In genomic region chr4:139852219-139853035, GRCm38 (mm10) we compare ENCODE assay signal across 10 mouse cellular contexts. TPM values are rescaled to one million over a fixed set of nuclear protein-coding genes. Genes with fewer than 3 reads are reported as not detected.
DNase-seq lines count a peak whose midpoint lies in the region; ATAC-seq and TF ChIP-seq lines count a peak whose summit lies in the region.
"Had no signal": no experiment of that assay in that cellular context is flagged by ENCODE, and none has a peak within 500 bp of the region (broad histone marks: within the 10 kb centered on the region; RNA-seq: fewer than 3 reads in every experiment).

No protein-coding gene starts in this region.

- H3K27me3 ChIP-seq in forebrain, embryonic 15.5 days, result peaks cover 72% of the 10 kb centered on the region
- peaks cover 90% of the 10 kb centered on the region for H3K27me3 ChIP-seq in forebrain, embryonic 13.5 days
- peaks cover 36% of the 10 kb centered on the region for H3K27me3 ChIP-seq in lung, postnatal 0 days (replicated peaks; ENCODE audit: insufficient read depth, low read length)
- peaks cover 97% of the 10 kb centered on the region for H3K27me3 ChIP-seq in midbrain, embryonic 10.5 days (ENCODE audit: low read depth, poor library complexity, severe bottlenecking)

- no peak overlapping the region for H3K9ac ChIP-seq in forebrain, embryonic 15.5 days (replicated peaks)
- no peak overlapping the region for H3K9ac ChIP-seq in forebrain, embryonic 13.5 days
- H3K9ac ChIP-seq in lung, postnatal 0 days (replicated peaks; ENCODE audit: low read depth), result no peak overlapping the region

- no peak overlapping the region for H3K4me3 ChIP-seq in forebrain, embryonic 15.5 days
- no peak overlapping the region for H3K4me3 ChIP-seq in forebrain, embryonic 13.5 days
- H3K4me3 ChIP-seq in lung, postnatal 0 days (ENCODE audit: low read depth, low read length), result no peak overlapping the region
- peak overlapping the region; percentile 30 for H3K4me3 ChIP-seq in midbrain, embryonic 10.5 days

- H3K27ac ChIP-seq in forebrain, embryonic 15.5 days (replicated peaks), result no peak overlapping the region
- no peak overlapping the region for H3K27ac ChIP-seq in forebrain, embryonic 13.5 days
- no peak overlapping the region for H3K27ac ChIP-seq in lung, postnatal 0 days (ENCODE audit: low read length)
- 0 out of 2 replicates have a peak overlapping the region, but pooled peaks have one; percentile 14 for H3K27ac ChIP-seq in midbrain, embryonic 10.5 days (replicated peaks)

- H3K9me3 ChIP-seq in forebrain, embryonic 15.5 days, result no peaks in the 10 kb centered on the region
- no peaks in the 10 kb centered on the region for H3K9me3 ChIP-seq in forebrain, embryonic 13.5 days (replicated peaks)
- no peaks in the 10 kb centered on the region for H3K9me3 ChIP-seq in lung, postnatal 0 days (ENCODE audit: low read length)
- no peaks in the 10 kb centered on the region for H3K9me3 ChIP-seq in midbrain, embryonic 10.5 days (replicated peaks)

- WGBS in forebrain, embryonic 15.5 days, result 1% methylated on average over 25 of the region's 25 CpGs
- 2% methylated on average over 25 of the region's 25 CpGs for WGBS in forebrain, embryonic 13.5 days
- WGBS in lung, postnatal 0 days, result 3% methylated on average over 25 of the region's 25 CpGs
- 4% methylated on average over 25 of the region's 25 CpGs for WGBS in midbrain, embryonic 10.5 days

- DNase-seq in lung, postnatal 0 days (ENCODE audit: low spot score), result no peak
- no peak for DNase-seq in lung, postnatal 4 days
- peak; percentile 32 for DNase-seq in midbrain, embryonic 10.5 days (ENCODE audit: low spot score)
- peak; percentile 47 for DNase-seq in thymus, postnatal 4 days
- DNase-seq in spleen, postnatal 4 days (ENCODE audit: low spot score in 2 of 2), result no peak
- DNase-seq: adrenal gland, adult 2 months; liver had no signal

- H3K4me1 ChIP-seq in forebrain, embryonic 15.5 days, result peaks cover 11% of the 10 kb centered on the region
- H3K4me1 ChIP-seq in forebrain, embryonic 13.5 days, result peaks cover 5% of the 10 kb centered on the region; the same call in 1 of the 2 replicates
- H3K4me1 ChIP-seq in lung, postnatal 0 days (ENCODE audit: insufficient read depth, low read depth, low read length), result no peaks in the 10 kb centered on the region
- H3K4me1 ChIP-seq in midbrain, embryonic 10.5 days, result peaks cover 28% of the 10 kb centered on the region

- H3K36me3 ChIP-seq in forebrain, embryonic 15.5 days, result no peaks in the 10 kb centered on the region
- H3K36me3 ChIP-seq in forebrain, embryonic 13.5 days (ENCODE audit: poor library complexity, severe bottlenecking), result no peaks in the 10 kb centered on the region
- no peaks in the 10 kb centered on the region for H3K36me3 ChIP-seq in lung, postnatal 0 days (ENCODE audit: insufficient read depth, low read length)
- no peaks in the 10 kb centered on the region for H3K36me3 ChIP-seq in midbrain, embryonic 10.5 days

- no peak for TF ChIP-seq EP300 in lung, postnatal 0 days (IDR thresholded peaks at IDR 0.05)

- peak; percentile 32 for TF ChIP-seq CTCF in lung, postnatal 0 days (IDR thresholded peaks at IDR 0.05)

- H3K4me2 ChIP-seq in forebrain, embryonic 15.5 days (replicated peaks), result 0 out of 2 replicates have a peak overlapping the region, but pooled peaks have one; percentile 2
- H3K4me2 ChIP-seq in forebrain, embryonic 13.5 days, result no peak overlapping the region
- no peak overlapping the region for H3K4me2 ChIP-seq in lung, postnatal 0 days (replicated peaks; ENCODE audit: low read depth, low read length)

- no peak for ATAC-seq in forebrain, embryonic 15.5 days (replicated peaks)
- ATAC-seq in forebrain, embryonic 13.5 days, result no peak
- no peak for ATAC-seq in lung, postnatal 0 days
- no peak for ATAC-seq in frontal cortex, adult (ENCODE audit: low TSS enrichment)

RNA-seq across cellular contexts. Expression of gene Pax7, which starts 19.1 kb away (rescaled TPM):
- 0.08 TPM in 1 of 2 replicates, not detected in the other for polyA plus RNA-seq in forebrain, embryonic 15.5 days (2015; fragmentation: Nextera tagmentation; extraction: Ambion mirVana)
- polyA plus RNA-seq in forebrain, embryonic 13.5 days (2015; fragmentation: Nextera tagmentation; extraction: Ambion mirVana), result 0.04 and 0.09 TPM in 2 replicates
- not detected in 2 replicates for polyA plus RNA-seq in lung, postnatal 0 days (2015; fragmentation: Nextera tagmentation; extraction: Ambion mirVana)
- polyA plus RNA-seq in midbrain, embryonic 10.5 days (2016; fragmentation: Nextera tagmentation; extraction: Ambion mirVana), result 1.3 and 1.8 TPM in 2 replicates
- polyA plus RNA-seq: adrenal gland, adult 2 months had no signal

Comparison
In these comparisons a context has a peak if more than half of its experiments do, and no peak if none do; other contexts are left out.
1. DNase-seq: peak in midbrain, embryonic 10.5 days (single experiment) and thymus, postnatal 4 days (single experiment); none in lung, postnatal 0 days (single experiment), lung, postnatal 4 days (0 of 2) and spleen, postnatal 4 days (0 of 2).